Mouse (Mus musculus) left cerebral cortex, postnatal 4 days (tissue): ENCODE results near the gene Slamf7. TPM values are rescaled to one million over a fixed set of nuclear protein-coding genes. Genes with fewer than 3 reads are reported as not detected.

ENCODE experiments used
- DNase-seq: peaks from one replicate; pipeline ENCODE4 v3.0.0-alpha.2; 2022
- intact Hi-C: fragments of 180-260 bp; cut with DNase I; formaldehyde crosslinking; loops from one replicate; pipeline ENCODE4 v1.15.1; 2025
- total RNA-seq, 2 experiments: library from RNA; stranded (reverse); gene quantifications; 2 replicates each; pipeline ENCODE4 v1.2.3; 2021

Gene Slamf7
- total RNA-seq, 2 experiments from 2014 or later: not detected

DNA sequence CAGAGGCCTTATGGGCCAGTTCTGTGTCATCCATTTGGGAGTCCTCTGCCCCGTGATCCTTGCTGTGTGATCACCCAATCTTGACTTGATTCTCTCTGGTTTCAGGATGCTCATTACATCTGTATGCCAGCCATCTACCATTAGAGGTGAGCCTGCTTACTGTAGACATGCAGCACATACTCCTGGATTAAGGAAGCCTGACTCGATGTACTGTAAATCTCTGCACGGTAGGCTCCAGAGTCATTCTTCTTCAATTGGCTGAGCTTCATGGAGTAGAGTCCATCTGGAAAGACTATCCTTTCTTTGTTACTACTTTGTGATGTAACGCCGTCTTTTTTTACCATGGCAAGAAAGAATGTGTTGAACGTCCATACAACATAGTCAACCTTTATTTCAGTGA is 12.0 kb downstream of the Slamf7 start:
- intact Hi-C loops: no loop called here
- no peak for DNase-seq

- intact Hi-C loops: no loop called here
- DNase-seq: no peak
These were observed 14.1 kb downstream of the Slamf7 start for GRCm38 (mm10) chr1:171638686-171639085.

DNA sequence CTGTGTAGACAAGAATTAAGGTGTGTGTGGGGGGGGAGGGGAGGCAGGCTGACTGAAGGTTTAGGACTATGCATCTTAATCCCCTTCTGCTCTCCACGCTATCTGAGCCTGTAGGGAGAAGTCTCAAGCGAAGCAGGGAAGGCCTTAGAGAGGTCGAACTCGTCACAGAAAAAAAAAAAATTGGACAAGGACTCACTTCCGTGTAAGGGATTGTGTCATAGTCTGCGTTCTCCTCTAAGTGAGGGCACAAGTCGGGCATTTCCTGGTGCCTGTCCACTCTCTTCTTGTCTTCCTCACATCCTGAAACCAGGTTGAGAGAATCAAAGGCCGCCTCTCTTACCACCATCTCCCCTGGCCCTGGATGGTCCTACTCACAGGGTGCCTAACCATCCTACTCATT is 15.7 kb downstream of the Slamf7 start:
- intact Hi-C loops: no loop called here
- no peak for DNase-seq

GRCm38 (mm10) chr1:171635696-171636095 is 17.1 kb downstream of the Slamf7 start:
- intact Hi-C loops: no loop called here
- no peak for DNase-seq

GRCm38 (mm10) chr1:171631447-171631846 is 21.4 kb downstream of the Slamf7 start:
- DNase-seq: no peak
- intact Hi-C loops: no loop called here

GRCm38 (mm10) chr1:171630912-171631311 is 21.9 kb downstream of the Slamf7 start:
- no peak for DNase-seq
- intact Hi-C loops: no loop called here

- intact Hi-C loops: no loop called here
- no peak for DNase-seq
These were observed 22.8 kb downstream of the Slamf7 start for GRCm38 (mm10) chr1:171630041-171630440.

GRCm38 (mm10) chr1:171629168-171629567 is 23.7 kb downstream of the Slamf7 start:
- DNase-seq: no peak
- intact Hi-C loops: no loop called here

DNA sequence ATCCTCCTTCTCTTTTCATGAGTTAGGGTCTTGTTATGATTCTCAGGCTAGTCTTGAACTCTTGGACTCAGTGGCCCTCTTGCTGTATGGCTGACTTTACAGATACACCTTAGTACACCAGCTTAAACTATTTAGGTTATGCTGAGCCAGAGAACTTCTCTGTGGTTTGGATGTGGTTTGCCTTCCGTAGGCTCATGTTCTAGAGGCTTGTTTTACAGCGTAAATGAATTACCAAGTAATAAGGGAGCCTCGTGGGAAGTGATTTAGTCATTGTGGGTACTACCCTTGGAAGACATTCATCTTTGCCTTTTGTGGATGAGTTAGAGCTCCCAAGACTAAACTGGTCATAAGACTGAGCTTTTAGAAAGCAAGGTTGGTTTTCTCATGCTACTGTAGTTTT is 25.0 kb downstream of the Slamf7 start:
- intact Hi-C loops: no loop called here
- DNase-seq: no peak

DNA sequence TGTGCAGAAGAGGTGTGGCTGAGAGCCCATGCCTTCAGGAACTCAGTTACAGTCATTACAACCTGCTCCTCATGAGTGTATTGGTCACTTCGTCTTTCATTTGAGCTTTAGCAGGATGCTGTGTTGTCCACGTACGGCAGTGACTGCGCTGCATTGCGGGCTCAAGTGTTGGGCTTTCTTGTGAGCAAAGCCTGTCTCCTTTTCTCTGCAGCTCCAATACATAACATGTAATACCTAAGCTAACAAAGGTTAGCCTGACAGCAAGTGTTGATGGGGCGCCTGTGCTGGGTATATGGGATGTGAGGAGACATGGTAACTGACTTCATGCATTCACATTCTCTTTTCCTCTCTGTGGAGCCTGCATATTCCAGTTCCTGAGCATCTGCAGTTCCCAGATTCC is 32.7 kb downstream of the Slamf7 start:
- intact Hi-C loops: no loop called here
- no peak for DNase-seq

GRCm38 (mm10) chr1:171619645-171620044 is 33.2 kb downstream of the Slamf7 start:
- intact Hi-C loops: no loop called here

GRCm38 (mm10) chr1:171619001-171619400 is 33.8 kb downstream of the Slamf7 start:
- no peak for DNase-seq

More at GRCm38 (mm10) chr1:171619645-171620044, 33.2 kb downstream of the Slamf7 start:
- no peak for DNase-seq

DNA sequence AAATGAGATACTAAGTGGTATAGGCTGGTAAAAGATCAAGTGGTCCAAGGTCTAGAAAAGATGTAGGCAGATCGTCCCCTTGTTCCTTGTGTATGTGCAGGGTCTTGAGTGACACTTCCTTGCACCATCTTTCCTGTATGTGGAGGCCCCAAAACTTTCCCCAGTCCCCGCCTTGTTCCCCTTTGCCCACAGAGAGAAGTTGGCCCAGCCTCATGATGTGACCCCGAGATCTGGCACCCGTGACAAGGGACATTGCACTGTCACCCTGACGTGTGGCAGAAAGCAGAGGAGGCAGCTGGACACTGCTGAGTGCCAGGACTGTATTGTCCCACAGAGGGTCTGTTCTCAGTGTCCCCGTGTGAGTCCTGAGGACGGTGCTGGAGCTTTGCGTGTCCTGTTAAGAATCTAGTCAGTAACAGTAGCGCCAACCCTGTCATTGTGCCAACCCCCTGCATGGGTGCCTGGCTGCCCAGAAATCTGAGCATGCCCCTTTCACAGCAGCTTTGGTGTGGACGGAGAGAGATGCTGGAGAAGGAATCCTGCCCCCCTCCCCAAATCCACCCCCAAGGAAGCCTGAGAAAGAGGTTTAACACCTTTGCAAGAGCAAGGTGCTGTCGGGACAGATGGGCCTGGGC is 35.8 kb downstream of the Slamf7 start:
- DNase-seq: peak; percentile 63
- intact Hi-C loops: no loop called here

More at GRCm38 (mm10) chr1:171619001-171619400, 33.8 kb downstream of the Slamf7 start:
- intact Hi-C loops: no loop called here

GRCm38 (mm10) chr1:171613962-171614361 is 38.9 kb downstream of the Slamf7 start:
- DNase-seq: no peak
- intact Hi-C loops: no loop called here

- DNase-seq: no peak
- intact Hi-C loops: no loop called here
These were observed 42.1 kb downstream of the Slamf7 start for GRCm38 (mm10) chr1:171610781-171611180.

DNA sequence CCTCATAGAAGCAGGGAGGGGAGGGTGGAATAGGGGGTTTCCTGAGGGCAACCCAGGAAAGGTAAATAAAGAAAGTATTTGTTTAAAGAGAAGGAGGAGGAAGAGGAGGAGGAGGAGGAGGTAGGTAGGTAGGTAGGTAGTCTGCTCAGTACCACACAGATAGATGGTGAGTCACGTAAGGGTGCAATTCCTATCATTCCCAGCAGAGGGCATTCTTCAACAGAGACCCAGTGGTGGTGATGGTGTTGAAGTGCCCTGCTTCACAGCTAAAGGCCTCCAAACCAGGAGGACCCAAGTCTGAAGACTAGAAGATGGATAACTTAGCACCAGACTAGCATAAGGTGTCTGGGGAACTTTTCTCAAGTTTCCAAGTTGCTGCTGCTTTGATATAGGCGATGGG is 42.8 kb downstream of the Slamf7 start:
- intact Hi-C loops: no loop called here
- no peak for DNase-seq

- DNase-seq: no peak
- intact Hi-C loops: no loop called here
These were observed 45.7 kb downstream of the Slamf7 start, which contains the start of gene Ly9 for GRCm38 (mm10) chr1:171607176-171607575. TSS of gene Ly9 (minus strand) at chr1:171607410.

- intact Hi-C loops: no loop called here
- no peak for DNase-seq
These were observed 46.2 kb downstream of the Slamf7 start for GRCm38 (mm10) chr1:171606656-171607055.

DNA sequence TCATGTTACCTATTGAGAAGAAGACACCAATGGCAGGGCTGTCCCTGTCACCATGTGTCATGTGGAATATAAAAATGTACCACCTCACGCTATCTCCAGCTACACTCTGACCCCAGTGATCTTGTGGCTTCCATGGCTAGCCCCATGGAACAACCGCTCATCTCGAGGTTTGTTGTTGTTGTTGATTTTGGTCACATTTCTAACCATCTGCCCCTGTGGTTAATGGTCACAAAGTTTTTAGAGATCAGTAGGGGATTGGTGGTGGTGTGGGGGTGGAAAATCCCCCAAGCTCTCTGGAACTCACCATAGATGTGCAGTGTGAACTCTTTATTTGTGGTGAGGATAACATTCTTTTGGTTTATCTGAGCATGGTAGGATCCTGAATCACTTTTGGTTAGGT is 48.1 kb downstream of the Slamf7 start:
- DNase-seq: no peak
- intact Hi-C loops: no loop called here

DNA sequence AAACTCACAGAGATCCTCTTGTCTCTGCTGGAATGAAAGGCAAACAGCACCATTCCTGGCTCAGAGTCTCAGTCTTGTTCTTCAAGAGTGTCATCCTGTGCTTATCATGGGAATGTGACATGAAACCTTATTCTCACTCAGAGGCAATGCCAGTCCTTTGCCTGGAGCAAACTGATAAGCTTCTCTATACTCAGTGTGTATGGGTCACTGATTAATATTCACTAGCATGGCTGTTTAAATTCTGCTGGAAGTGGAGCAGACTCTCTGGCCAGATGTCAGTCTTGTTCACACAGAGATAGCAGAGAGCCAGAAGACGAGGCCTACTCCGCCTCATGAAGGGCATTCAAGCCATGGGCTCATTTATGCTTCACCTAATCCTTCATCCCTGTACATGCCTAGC is 68.3 kb downstream of the Slamf7 start:
- intact Hi-C loops: no loop called here
- no peak for DNase-seq
